Mouse (Mus musculus): ENCODE data around the gene Sepsecs. TPM values are rescaled to one million over a fixed set of nuclear protein-coding genes. Genes with fewer than 3 reads are reported as not detected.

Gene Sepsecs
- total RNA-seq, 2 experiments from 2014 or later = 10.3 to 10.6 TPM

- no peak for DNase-seq (ENCODE audit: extremely low spot score in 1 of 2, low spot score in 2 of 2)
- intact Hi-C loops (cut with DNase I) = no loop called here
Observed at GRCm38 (mm10) chr5:52652606-52653005, 16.9 kb downstream of the Sepsecs start.

- DNase-seq (ENCODE audit: extremely low spot score in 1 of 2, low spot score in 2 of 2) = no peak
- intact Hi-C loops (cut with DNase I) = no loop called here
Observed at GRCm38 (mm10) chr5:52652086-52652485, 17.4 kb downstream of the Sepsecs start.

- no peak for DNase-seq (ENCODE audit: extremely low spot score in 1 of 2, low spot score in 2 of 2)
- intact Hi-C loops (cut with DNase I) = no loop called here
Observed at GRCm38 (mm10) chr5:52643947-52644840, 25.3 kb downstream of the Sepsecs start.

- intact Hi-C loops (cut with DNase I) = no loop called here
- DNase-seq (ENCODE audit: extremely low spot score in 1 of 2, low spot score in 2 of 2) = no peak
Observed at GRCm38 (mm10) chr5:52641736-52642135, 27.8 kb downstream of the Sepsecs start.

- intact Hi-C loops (cut with DNase I) = loop anchor here (5.0 kb wide), 1 partner anchor 507 kb away; no protein-coding TSS in a partner anchor
- DNase-seq (ENCODE audit: extremely low spot score in 1 of 2, low spot score in 2 of 2) = no peak
Observed at GRCm38 (mm10) chr5:52638916-52639315, 30.6 kb downstream of the Sepsecs start.

GRCm38 (mm10) chr5:52638006-52638405, 31.5 kb downstream of the Sepsecs start:
- intact Hi-C loops (cut with DNase I) = loop anchor here (5.0 kb wide), 1 partner anchor 506 kb away; no protein-coding TSS in a partner anchor
- no peak for DNase-seq (ENCODE audit: extremely low spot score in 1 of 2, low spot score in 2 of 2)

GRCm38 (mm10) chr5:52636923-52637322, 32.6 kb downstream of the Sepsecs start:
- intact Hi-C loops (cut with DNase I) = loop anchor here (5.0 kb wide), 1 partner anchor 505 kb away; no protein-coding TSS in a partner anchor
- no peak for DNase-seq (ENCODE audit: extremely low spot score in 1 of 2, low spot score in 2 of 2)

- no peak for DNase-seq (ENCODE audit: extremely low spot score in 1 of 2, low spot score in 2 of 2)
- intact Hi-C loops (cut with DNase I) = loop anchor here (5.0 kb wide), 1 partner anchor 504 kb away; no protein-coding TSS in a partner anchor
Observed at GRCm38 (mm10) chr5:52636025-52636755, 33.3 kb downstream of the Sepsecs start.

GRCm38 (mm10) chr5:52634017-52634416, 35.5 kb downstream of the Sepsecs start:
- DNase-seq (ENCODE audit: extremely low spot score in 1 of 2, low spot score in 2 of 2) = peak in 1 of 2 experiments; percentile 61
- intact Hi-C loops (cut with DNase I) = no loop called here

GRCm38 (mm10) chr5:52630541-52630940, 39.0 kb downstream of the Sepsecs start:
- no peak for DNase-seq (ENCODE audit: extremely low spot score in 1 of 2, low spot score in 2 of 2)
- intact Hi-C loops (cut with DNase I) = no loop called here

GRCm38 (mm10) chr5:52629214-52629613, 40.3 kb downstream of the Sepsecs start:
- no peak for DNase-seq (ENCODE audit: extremely low spot score in 1 of 2, low spot score in 2 of 2)
- intact Hi-C loops (cut with DNase I) = no loop called here

GRCm38 (mm10) chr5:52628783-52629182, 40.7 kb downstream of the Sepsecs start:
- intact Hi-C loops (cut with DNase I) = no loop called here
- DNase-seq (ENCODE audit: extremely low spot score in 1 of 2, low spot score in 2 of 2) = no peak

- no peak for DNase-seq (ENCODE audit: extremely low spot score in 1 of 2, low spot score in 2 of 2)
- intact Hi-C loops (cut with DNase I) = no loop called here
Observed at GRCm38 (mm10) chr5:52627713-52628112, 41.8 kb downstream of the Sepsecs start.

- no peak for DNase-seq (ENCODE audit: extremely low spot score in 1 of 2, low spot score in 2 of 2)
- intact Hi-C loops (cut with DNase I) = no loop called here
Observed at GRCm38 (mm10) chr5:52626092-52626491, 43.4 kb downstream of the Sepsecs start.

GRCm38 (mm10) chr5:52624956-52625355, 44.6 kb downstream of the Sepsecs start:
- intact Hi-C loops (cut with DNase I) = no loop called here
- DNase-seq (ENCODE audit: extremely low spot score in 1 of 2, low spot score in 2 of 2) = no peak

GRCm38 (mm10) chr5:52623099-52623498, 46.4 kb downstream of the Sepsecs start:
- DNase-seq (ENCODE audit: extremely low spot score in 1 of 2, low spot score in 2 of 2) = no peak
- intact Hi-C loops (cut with DNase I) = no loop called here

GRCm38 (mm10) chr5:52618348-52619270, 50.9 kb downstream of the Sepsecs start:
- peak; percentile 80 to 84 for DNase-seq (ENCODE audit: extremely low spot score in 1 of 2, low spot score in 2 of 2)
- intact Hi-C loops (cut with DNase I) = loop anchor here (5.0 kb wide), 1 partner anchor 51 kb away; the partner anchor contains the start of gene Lgi2

GRCm38 (mm10) chr5:52617711-52618347, 51.7 kb downstream of the Sepsecs start:
- intact Hi-C loops (cut with DNase I) = loop anchor here (5.0 kb wide), 1 partner anchor 51 kb away; the partner anchor contains the start of gene Lgi2

More at GRCm38 (mm10) chr5:52617711-52618347, 51.7 kb downstream of the Sepsecs start:
- no peak for DNase-seq (ENCODE audit: extremely low spot score in 1 of 2, low spot score in 2 of 2)

Measured in left cerebral cortex, postnatal 10 days (tissue).